Mouse (Mus musculus) heart, adult 9 months (tissue): Measurements from ENCODE around the gene Chchd2.
A peak's percentile ranks its signal among the peaks of the same experiment; 100 is the strongest.

Experiments
- DNase-seq, 2 experiments: peaks; one replicate each; pipeline ENCODE4 v3.0.0; 2022; ENCODE audit warnings: low spot score in 2 of 2

Gene Chchd2

GRCm38 (mm10) chr5:129878946-129879345 lies 8.3 kb downstream of the Chchd2 start:
- peak; percentile 68 to 84 for DNase-seq

- DNase-seq = peak; percentile 60 to 70
Observed at GRCm38 (mm10) chr5:129877731-129878455, 9.4 kb downstream of the Chchd2 start.

- no peak for DNase-seq
Observed at GRCm38 (mm10) chr5:129875098-129875497, 12.2 kb downstream of the Chchd2 start.

- no peak for DNase-seq
Observed at GRCm38 (mm10) chr5:129873942-129874341, 13.3 kb downstream of the Chchd2 start.

GRCm38 (mm10) chr5:129871238-129871637 lies 16.0 kb downstream of the Chchd2 start:
- no peak for DNase-seq

- no peak for DNase-seq
Observed at GRCm38 (mm10) chr5:129869238-129869995, 17.9 kb downstream of the Chchd2 start.

GRCm38 (mm10) chr5:129865841-129866240 lies 21.4 kb downstream of the Chchd2 start:
- DNase-seq = no peak

- DNase-seq = peak in 1 of 2 experiments; percentile 31
Observed at GRCm38 (mm10) chr5:129864467-129864866, 22.8 kb downstream of the Chchd2 start.

- DNase-seq = no peak
Observed at GRCm38 (mm10) chr5:129862325-129862724, 24.9 kb downstream of the Chchd2 start.

- DNase-seq = no peak
Observed at GRCm38 (mm10) chr5:129856414-129856813, 30.9 kb downstream of the Chchd2 start.

- no peak for DNase-seq
Observed at GRCm38 (mm10) chr5:129855163-129855562, 32.1 kb downstream of the Chchd2 start.

- no peak for DNase-seq
Observed at GRCm38 (mm10) chr5:129847558-129847820, 39.8 kb downstream of the Chchd2 start.

- DNase-seq = peak; percentile 96 to 99
Observed at GRCm38 (mm10) chr5:129846752-129847557, 40.3 kb downstream of the Chchd2 start, which contains the start of gene Sumf2. Gene Sumf2 (plus strand): TSS chr5:129846986.

- no peak for DNase-seq
Observed at GRCm38 (mm10) chr5:129844848-129845247, 42.4 kb downstream of the Chchd2 start.
